Mouse (Mus musculus) monocyte, adult 5-6 weeks (primary cell): ENCODE results near the gene Gse1. TPM values are rescaled to one million over a fixed set of nuclear protein-coding genes. Genes with fewer than 3 reads are reported as not detected.

Experiments
- ATAC-seq: fragments of 153-309, 156-312 bp; replicated peaks from 2 replicates; pipeline ENCODE4 v1.8.0; 2017; ENCODE audit warnings: mild to moderate bottlenecking; ENCODE audit not compliant: low TSS enrichment, insufficient number of reproducible peaks, severe bottlenecking, poor library complexity, low FRiP score
- total RNA-seq: library from RNA; stranded (forward); fragments of 200-1000, 200-491, 200-594 nt; gene quantifications from 3 replicates; pipeline ENCODE4 v1.2.3, GENCODE M21; 2017

Gene Gse1
- total RNA-seq, 1 experiment from 2014 or later: 9.9 TPM

DNA sequence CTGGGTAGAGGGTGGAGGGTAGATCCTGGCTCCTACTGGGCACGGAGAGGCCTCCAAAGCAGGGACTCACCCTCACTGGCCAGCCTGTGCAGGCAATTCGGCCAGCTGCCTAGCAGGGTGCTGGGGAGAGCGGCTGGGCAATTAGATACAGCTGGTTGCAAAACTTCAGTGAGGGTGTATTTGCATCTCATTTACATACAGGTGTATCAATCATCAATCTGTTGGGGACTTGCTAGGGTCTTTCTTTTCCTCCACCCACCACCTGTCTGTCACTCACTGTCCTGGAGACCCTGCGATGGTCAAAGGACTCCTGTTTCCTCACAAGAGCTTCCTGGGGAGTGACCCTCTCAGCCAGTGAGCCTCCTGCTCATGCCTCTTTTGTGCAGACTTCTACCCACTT is 148.0 kb downstream of the Gse1 start:
- no peak for ATAC-seq

DNA sequence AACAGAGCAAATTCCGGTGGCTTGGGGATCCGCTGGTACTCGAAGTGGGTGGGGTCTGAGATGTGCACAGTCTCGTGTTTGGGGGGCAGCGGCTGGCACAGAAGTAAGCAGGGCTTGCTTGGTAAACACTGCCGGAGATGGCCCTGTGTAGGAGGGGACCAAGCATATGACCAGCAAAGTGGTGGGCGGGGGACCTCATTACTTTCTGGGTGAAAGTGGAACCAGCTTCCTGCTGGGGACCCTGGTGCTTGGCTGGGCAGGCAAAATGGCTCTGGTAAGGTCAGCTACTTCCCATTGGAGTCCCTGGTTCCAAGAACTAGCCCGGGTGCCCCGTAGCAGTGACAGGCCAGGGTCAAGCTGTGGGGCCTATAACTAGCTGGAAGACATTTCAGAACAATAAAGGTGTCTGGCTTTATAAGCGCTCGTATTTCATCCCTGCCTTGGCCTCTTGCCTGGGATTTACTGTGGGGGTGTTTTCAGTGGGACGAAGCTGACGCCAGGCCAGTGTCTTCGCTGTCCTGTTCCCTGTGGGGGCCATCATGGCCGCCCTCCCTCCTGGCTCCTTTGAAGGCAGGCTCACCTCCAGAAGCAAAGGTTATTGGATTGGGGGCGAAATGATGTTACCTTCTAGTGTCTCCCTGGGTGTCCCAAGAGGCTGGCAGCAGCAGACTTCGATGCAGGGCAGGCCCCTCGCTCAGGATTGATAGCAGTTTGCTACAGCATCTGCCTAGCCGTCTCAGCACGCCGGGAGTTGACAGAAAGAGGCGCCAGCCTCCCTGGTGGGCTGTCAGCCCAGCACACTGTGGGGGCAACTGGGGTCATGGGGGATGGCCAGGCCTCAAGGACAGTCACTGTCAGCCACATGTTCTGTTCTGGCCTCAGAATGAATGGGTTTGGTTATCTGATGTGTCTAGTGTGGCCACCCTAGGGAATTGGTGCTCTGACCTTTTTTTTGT is 148.9 kb downstream of the Gse1 start:
- no peak for ATAC-seq

DNA sequence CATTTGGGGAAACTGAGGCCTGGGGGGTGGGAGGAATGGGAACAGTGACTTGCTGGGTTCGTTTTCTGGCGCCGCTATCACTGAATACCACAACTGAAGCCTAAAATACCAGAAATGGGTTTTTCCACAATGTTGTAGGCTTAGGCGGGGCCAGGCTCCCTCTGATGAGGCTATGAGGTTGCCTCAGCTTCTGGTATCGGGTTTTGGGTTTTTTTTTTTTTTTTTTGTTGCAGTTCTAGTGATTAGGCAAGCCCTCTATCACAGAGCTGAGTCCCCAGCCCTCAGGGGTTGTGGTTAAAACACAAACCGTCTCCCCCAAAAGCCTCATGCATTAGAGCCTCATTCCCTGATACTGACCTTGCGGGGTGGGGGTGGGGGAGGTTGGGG is 149.5 kb downstream of the Gse1 start:
- no peak for ATAC-seq

DNA sequence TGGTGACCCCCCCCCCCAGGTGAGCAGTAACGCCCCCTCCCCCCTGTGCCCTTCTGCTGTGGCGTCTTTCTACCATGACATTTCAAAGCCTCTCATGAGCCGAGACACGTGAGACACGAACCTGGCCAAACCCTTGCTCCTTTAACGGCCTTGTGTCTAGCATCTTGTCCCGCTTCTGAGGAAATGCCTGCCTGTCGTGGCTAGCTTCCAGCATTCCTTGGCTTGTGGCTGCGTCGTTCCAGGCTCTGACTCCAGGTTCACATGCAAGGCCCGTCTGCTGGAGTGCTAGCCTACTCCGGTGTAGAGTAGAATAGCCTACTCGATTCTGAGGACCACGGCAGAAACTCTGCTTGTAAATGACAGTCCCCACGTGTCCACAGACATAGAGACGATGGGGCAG is 150.1 kb downstream of the Gse1 start:
- no peak for ATAC-seq

DNA sequence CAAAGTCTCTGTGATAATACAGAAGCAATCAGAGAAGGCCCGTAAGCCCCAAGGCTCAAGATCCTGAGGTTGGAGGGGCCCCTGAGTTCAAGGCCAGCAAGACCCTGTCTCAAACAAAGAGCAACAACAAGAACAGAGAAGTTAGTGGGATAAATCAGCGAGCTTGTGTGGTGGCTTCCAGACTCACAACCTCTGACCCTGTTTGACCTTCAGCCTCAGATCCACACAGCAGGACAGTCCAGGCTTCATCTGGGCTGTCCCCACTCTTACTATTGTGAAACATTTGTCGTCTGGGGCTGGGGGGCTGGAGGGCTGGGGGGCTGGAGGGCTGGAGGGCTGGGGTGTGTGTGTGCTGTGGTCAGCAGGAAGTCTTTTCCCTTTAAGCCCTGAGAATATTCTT is 150.8 kb downstream of the Gse1 start:
- ATAC-seq: no peak

DNA sequence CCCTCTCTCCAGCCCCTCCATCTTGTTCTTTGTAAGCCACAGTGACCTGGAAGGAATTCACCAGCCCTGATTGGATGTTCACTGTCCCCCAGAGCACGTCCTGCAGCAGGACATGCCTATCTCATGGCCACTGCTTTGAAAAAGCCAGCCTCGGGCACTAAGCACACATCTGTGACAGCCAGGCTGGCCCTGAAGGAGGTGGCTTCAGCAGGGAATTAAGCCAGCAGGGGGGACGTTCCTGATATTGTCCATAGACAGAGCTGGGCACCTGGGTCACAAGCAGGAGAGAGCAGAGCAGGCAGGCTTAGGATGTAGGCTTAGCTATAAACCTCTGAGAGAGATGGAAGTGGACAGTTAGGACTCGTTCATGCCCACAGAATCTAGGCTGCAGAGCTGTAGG is 153.6 kb downstream of the Gse1 start:
- no peak for ATAC-seq

DNA sequence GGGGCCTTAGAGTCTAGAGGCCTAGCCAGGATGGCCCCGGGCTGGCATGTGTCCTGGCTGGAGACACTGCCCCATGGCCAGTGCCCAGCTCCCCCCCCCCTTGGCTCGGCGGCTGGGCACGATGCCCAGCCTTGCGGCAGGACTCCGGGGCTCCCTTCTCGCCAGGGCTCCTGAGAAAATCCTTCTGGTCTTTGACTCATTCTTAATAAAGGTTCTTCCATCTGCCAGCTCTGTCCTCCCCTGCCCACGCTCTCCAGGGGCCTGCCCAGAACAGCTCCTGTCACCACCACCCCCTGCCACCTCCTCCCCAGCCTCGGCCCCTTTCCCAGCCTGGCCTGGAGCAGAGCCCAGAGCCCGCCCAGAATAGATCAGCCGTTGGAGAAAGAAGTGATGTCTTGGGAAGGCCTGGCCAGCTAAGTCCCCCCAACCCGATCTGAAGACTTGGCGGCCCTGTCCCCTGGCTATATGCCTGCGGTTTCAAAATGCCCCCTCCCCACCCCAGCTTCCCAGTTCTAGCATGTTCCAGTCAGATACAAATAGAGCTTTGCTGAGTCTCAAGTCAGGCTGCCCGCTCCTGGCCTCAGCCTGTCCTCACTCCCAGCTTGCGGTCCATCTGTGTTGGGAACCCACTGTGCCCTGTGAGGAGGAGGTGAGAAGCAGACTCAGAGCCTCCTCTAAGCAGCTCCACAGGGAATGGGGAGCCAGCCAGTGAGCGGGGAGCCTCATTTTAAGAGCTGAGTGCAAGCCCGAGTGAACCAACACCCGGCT is 154.4 kb downstream of the Gse1 start:
- ATAC-seq: no peak

DNA sequence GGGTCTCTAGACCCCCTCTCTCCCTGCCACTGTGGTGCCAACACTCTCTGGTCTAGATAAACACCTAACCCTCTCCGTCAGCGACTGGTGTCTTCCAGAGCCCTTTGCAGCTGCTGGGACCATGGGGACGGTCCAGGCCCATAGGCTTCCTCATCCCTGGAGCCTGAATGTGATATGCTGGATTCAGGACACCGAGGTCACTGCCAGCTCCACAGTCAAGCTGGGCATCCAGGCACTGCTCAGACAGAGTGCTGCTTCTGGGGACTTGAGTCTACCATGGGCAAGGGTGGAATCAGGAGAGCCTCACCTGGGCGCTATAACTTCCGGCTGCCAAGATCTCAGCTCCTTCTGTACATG is 154.9 kb downstream of the Gse1 start:
- no peak for ATAC-seq

DNA sequence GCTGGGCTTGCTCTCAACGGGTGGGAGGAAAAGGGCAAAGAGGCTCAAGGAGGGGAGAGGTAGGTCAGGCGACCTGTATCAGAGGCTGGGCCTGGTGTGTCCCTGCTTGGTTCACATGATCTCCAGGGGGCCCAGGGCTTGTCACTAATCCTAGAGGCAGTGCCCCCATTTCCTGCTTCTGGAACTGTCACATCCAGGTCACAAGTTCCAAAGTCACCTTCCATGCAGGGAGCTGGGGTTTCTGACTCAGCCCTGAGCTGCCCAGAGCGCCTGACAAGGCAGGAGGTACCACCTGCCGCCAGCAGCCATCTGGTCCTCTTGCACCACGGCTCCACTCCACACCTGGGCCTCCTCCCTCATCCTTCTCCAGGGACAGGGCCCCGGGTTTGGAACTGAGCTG is 155.5 kb downstream of the Gse1 start:
- ATAC-seq: no peak

DNA sequence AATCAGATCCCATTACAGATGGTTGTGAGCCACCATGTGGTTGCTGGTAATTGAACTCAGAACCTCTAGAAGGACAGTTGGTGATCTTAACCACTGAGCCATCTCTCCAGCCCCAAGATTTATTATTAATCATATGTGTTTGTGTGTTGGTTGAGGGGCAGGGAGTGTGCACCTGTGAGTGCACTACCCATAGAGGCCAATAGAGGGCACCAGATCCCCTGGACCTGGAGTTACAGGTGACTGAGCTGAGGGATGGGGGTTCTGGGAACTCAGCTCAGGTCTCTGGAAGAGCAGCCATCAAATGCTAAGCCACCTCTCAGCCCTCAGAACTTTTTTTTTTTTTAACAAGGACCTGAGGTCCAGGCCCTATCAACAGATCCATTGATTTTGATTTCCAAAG is 156.5 kb downstream of the Gse1 start:
- no peak for ATAC-seq

DNA sequence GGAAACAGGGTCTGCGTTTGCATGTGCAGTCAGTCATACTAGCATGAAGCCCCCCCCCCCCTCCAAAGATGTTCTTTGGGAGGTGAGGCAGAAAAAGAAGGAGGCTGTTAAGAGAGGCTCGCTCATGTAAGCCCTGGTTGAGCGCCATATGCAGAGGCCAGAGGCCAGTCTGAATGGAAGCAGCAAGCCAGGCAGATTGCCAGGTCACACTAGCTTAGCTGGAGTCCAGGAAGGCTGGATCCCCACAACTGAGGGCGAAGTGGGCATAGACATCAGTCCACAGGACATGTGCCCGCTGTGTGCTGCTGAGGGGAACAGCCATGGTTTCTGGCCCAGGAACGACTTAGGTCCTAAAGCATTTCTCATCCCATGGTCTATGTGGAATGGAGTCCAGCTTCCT is 160.0 kb downstream of the Gse1 start:
- no peak for ATAC-seq

DNA sequence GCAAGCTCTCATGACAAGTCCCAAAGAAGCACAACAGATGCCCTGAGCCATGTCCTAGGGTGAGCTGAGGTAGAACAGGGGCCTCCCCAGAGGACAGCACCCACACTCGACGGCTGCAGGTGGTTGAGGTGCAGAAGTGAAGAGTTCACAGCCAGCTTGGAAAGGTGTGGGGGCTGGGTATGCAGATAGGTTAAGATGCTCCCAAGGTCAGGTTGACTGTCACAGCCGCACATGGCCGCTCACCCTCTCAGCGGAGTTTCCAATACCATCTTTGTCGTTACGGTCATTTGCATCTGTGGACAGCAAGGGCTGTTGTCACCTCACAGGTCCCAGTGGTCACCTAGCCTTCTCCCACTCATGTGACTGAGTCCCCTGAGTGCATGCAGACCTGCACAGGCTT is 162.3 kb downstream of the Gse1 start:
- no peak for ATAC-seq

DNA sequence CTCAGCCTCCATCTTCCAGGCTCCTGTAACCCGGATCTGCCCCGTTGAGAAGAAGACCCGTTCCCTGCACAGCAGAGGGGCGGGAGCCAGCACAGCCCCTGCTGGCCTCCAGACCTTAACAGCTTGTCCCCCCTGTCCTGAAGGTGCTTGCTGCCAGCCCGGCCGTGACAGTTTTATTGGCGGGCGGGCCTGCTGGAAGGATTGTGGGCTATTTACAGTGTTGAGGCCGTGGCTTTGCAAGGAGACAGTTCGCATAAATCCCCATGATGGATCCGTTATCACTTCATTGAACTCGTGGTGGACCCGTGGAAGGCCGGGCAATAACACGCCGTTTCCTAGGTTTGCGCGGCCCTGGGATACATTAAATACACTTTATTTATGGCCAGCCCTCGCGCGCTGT is 163.6 kb downstream of the Gse1 start:
- no peak for ATAC-seq

DNA sequence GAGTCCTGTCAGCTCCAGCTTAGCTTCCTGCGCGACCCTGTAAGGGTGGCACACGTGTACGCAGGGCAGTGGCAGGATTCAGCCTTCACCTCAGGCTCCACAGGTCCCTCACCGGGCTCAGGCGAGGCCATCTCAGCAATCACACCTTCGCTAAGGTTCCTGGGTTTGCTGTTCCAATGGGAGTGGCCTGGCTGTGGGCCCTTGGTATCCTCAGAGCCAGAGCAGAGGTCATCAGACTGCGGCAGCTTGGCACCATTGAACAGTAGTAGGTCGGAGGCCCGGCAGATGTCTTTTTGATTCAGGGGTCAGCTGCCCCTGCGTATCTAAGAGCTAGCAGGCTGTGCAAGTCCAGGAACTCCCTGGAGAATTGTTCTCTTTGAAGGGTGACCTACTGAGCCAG is 164.8 kb downstream of the Gse1 start:
- ATAC-seq: no peak

DNA sequence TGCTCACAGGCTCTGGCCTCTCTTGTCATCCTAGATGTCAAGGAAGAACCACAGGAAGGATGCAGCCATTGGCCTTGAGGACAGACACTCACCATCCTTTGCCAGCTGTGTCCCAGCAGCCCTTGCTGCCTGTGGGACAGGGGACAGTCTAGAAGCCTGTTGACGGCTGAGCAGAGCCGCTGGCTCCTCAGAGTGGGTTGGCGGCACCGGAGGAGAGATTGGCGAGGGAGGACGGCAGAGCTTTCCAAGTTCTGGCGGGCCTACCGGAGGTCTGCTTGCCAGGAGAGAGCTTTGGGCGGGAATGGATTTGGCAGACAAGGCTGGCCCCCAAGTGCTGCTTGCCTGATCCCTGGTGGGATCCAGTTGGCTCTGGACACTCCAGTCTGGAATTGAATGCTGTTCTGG is 165.6 kb downstream of the Gse1 start:
- ATAC-seq: no peak

DNA sequence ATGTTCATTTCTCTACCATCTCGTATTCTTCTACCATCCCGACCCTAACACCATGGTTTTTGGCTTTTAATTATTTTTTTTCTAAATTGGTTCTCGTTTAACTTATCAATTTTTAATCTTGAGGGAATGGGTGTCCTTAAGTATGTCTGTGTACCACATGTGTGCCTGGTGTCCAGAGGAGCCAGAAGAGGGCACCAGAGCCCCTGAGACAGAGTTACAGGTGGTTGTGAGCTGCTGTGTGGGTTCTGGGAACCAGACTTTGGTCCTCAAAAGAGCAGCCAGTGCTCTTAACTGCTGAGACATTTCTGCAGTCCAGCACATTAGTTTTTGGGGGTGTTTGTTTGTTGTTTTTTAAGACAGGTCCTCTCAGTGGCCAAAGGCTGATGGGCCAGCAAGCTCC is 167.6 kb downstream of the Gse1 start:
- no peak for ATAC-seq

DNA sequence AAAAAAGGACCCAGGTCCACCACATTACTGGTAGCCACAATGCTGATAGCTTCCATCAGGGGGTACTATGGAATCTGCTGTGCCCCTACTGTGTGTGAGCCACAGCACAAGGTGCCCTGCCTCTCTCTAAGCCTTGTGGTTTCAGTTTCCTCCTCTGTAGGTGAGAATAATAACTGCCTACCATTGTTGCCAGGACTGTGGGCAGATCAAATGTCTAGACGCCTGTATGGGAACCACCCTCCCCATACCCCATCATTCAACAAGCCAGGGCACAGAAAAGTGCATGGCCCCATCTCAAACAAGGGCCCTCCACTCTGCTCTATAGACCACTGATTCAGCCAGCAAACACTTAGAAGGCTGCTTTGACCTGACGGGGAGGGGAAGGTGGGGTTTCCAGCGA is 168.5 kb downstream of the Gse1 start:
- no peak for ATAC-seq

DNA sequence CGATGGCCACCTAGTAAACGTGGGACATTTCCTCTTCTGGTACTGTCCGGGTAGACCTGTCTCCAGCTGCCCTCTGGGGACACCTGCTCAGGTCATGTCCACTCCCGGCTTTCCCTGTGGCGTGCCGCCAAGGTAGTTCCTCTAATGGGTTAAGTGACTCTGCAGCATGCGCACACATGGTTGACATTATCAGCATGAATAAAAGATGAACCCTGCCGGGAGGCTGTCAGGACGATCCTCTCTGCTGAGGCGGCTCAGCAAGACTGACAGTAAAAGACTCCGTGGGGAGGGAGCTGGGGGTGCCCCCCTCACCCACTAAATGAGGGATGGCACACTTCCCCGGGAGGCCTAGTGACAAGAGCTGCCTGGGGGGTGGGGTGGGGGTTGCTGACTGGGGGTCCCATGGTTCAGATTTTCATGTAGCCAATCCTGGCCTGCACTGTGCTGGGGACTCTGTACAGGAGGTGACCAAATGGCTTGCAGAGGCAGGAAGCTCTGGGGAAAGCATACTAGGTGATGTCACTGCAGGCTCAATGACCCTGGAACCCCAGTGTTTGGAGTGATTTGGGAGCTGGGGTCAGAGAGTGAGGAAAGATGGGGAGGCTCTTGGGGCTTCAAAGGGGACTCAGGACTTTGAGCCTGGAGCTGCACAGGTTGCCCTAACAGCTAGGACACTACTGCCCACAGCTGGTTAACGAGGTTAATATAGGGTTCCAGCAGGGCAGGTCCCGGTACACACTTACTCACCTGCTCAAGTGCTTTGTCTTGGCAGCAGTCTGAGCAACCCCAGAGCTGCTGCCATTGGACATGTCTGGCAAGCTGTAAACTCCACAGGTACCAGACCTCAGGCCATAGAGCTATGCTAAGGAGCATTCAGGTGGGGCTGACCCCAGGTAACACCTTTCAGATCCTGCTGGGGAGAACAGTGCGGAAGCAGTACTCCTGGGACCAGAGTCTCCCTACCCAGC is 169.5 kb downstream of the Gse1 start:
- ATAC-seq: no peak
